Mouse (Mus musculus): ENCODE results near the gene Hnf1a. TPM values are rescaled to one million over a fixed set of nuclear protein-coding genes. Genes with fewer than 3 reads are reported as not detected.

Hnf1a gene
- 12.3 and 13.6 TPM in 2 replicates for polyA plus RNA-seq (2012; rRNA removed)

DNA sequence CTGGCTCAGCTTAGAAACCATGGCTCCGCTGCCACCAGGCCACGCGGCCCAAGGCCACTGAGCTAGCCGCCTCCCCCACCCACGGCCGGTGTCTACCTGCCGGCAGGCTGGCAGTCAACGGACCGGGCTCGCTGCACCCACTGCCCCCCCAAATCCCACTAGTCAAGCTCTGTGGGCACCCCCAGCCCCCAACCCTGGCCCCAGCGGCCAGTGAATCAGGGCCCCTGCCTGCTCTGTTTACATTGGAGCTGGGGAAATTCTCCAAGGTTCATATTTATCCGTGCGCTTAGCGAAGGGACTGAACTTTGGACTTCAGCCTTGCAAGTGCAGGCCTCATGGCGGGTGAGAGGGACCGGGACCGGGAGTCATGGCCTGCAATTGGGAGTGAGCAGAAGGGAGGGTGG, at the start of gene Hnf1a:
Hnf1a (minus strand) TSS at position 271 of the 404 bp plus-strand sequence.
- WGBS, result 27% methylated on average over 17 of the region's 17 CpGs
- no peak for DNase-seq (ENCODE audit: low read depth, low spot score)

DNA sequence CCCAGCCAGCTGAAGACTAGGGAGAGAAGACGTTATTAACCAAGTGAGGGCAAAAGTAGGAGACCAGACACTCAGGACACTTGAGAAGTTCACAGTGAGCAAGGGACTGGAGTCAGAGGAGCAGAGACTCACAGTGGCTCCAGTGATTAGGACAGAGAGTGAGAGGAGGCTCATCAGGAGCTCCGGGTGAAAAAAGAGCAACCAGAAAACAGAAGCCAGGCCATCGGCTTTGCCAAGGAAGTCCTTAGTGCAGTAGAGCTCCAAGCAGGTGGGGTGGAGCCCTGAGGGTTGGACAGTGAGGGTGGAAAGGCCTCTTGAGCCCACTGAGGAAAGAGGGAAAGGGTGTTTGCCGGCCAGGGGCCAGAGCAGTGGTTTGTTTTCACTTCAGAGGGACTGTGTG, 47.9 kb upstream of the Hnf1a start:
- 7% methylated on average over 4 of the region's 4 CpGs for WGBS

DNA sequence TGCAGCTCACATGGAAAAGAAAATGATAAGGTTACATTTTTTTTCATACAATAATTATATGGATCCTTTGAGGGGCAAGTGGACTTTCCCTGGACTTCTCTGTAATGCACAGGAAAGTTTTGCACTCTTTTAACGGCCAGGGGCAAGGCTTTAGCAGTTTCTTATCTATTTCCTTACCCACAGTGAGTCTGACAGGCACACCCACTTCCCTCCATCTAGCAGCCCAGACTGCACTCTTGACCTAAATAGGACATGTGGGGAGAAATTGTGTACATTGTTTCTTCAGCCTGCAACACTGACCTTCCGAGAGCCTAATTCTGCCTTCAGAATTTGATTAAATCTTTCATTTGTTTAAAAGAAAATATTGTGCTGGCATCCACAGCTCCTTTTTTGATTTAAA, 47.4 kb upstream of the Hnf1a start:
- DNase-seq (ENCODE audit: low read depth, low spot score), result no peak
- WGBS, result 3% methylated on average over 2 of the region's 2 CpGs

More for the DNA sequence above, 47.9 kb upstream of the Hnf1a start:
- DNase-seq (ENCODE audit: low read depth, low spot score), result no peak

DNA sequence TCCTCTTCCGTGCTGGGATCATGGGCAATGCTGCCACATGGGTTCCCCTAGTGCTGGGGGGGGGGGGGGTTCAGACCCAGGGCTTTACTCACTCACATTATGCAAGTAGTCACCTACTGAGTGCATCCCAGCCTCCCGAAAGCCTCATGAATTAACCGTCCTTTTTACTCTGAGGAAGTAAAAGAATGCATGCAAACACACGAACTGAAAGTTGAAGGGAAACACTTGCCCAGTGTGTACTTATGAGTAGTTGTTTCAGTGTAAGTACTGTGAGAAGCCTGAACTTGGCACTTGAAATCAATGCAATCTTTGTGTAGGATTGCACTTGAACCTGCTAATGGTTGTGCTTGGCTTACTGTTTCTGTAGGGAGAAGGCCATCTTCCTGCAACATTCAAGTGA, 44.2 kb upstream of the Hnf1a start:
- no peak for DNase-seq (ENCODE audit: low read depth, low spot score)
- WGBS, result 15% methylated on average over 4 of the region's 4 CpGs

DNA sequence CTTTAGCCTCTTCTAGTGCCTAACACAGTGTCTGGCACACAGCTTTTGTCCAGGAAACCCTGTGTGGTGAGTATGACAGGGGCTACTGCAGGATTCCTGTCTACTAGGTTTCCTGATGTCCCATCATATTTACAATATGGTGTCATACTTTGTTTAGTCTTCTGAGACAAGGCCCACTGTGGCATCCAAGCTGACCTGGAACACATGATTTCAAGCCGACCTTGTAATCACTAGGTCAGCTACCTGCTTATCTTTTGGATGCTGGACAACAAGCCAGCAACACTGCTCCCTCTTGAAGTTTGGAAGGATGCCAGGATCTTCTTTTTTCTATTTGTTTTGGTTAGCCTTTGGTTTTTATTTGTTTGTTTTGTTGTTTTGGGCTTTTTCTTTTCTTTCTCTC, 43.7 kb upstream of the Hnf1a start:
- DNase-seq (ENCODE audit: low read depth, low spot score), result no peak

DNA sequence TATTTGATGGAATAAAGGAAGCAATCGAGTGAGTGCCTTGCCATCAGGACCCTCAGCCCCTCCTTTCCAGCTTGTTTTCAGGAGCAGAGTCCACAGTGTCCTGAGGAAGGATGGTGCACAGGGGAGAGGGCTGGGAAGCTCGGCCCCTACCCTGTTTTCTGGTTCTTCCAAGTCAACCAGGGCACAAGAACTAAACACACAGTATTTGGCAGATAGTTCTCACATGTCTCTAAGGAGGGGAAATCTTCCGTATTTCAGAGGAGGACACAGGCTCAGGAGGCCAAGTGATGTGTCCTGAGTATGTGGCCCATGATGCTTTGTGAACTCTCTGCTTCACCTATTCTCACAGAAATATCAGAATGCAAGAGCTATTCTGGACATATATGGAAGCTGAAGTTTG, 42.5 kb upstream of the Hnf1a start:
- WGBS, result 54% methylated on average over 3 of the region's 3 CpGs
- no peak for DNase-seq (ENCODE audit: low read depth, low spot score)

More for the DNA sequence above, 43.7 kb upstream of the Hnf1a start:
- 10% methylated on average over 1 of the region's 1 CpGs for WGBS

DNA sequence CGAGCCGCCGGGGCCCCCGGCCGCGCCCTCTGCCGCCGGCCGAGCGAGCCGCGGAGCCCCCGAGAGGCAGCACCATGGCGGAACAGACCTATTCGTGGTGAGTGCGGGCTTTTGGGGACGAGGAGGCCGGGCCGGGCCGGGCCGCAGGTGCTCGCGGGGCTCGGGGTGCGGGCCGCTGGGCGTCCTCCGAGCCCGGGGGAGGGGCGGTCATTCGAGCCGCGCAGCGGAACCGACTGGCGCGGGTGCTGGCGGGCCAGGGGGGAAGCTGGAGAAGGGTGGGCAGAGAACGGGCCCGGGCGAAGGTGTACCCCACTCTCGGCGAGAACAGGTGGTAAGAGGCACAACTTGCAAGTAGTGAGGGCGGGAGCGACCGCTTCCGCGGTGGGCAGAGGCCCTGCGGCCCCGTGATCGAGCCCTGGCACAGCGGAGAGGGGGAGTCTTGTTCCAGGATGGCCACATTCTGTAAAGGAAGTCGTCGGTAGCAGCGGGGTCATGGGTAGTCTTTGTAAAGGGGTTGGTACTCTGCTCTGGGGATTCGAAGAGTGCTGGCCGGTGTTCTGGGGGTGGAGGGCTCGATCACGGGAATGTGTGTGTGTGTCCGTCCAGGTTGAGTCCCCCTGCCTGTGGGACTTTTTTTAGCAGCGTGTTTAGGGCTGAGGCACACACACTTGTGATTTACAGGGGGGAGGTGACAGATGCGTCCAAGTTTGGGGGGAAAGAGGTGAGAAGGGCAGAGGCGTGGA, 40.8 kb upstream of the Hnf1a start:
- no peak for DNase-seq (ENCODE audit: low read depth, low spot score)
- under 1% methylated on average over 63 of the region's 63 CpGs for WGBS

DNA sequence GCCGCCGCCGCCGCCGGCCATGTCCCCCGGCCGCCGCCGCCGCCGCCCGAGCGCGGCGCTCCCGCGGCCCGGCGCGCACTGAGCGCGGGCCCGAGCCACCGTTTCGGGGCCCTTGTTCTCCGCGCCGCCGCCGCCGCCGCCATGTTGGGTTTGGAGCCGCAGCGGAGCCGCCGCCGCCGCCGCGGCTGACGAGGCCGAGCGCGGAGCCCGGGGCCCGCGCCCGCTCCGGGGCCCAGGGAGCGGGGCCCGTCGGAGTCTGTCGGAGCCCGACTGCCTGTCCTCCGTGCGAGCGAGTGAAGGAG, 40.3 kb upstream of the Hnf1a start:
- no peak for DNase-seq (ENCODE audit: low read depth, low spot score)
- under 1% methylated on average over 50 of the region's 57 CpGs for WGBS

DNA sequence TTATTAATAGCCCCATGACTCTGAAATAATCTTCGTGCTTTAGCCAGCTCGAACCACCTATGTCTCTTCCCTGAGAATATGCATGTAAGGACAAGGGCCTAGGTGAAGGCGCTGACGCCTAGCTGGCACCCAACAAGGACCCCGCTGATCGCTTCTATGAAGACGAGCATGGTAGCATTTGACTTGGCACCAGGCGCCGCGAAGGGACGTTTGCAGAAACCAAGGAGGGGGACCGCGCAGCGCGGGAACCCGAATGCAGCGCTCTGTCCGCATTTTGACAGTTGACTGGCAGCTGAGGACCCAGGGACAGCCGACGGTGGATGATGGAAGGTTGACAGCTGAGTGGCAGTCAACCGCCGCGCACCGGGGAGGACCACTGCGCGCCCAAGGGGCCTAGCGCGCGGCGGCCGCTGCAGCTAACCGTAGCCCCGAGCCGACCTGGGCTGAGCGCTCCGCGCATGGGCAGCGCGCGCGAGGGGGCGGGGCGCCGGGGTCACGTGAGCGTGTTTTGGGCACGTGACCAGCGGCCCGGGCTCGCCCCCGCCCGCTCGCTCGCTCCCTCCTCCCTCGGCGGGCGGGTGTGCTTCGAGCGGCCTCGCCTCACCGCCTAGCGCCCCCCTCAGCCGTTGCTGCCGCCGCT, 39.8 kb upstream of the Hnf1a start, which contains the start of gene Sppl3:
Sppl3 (plus strand) TSS at position 561 of the 640 bp plus-strand sequence.
- DNase-seq (ENCODE audit: low read depth, low spot score), result no peak

DNA sequence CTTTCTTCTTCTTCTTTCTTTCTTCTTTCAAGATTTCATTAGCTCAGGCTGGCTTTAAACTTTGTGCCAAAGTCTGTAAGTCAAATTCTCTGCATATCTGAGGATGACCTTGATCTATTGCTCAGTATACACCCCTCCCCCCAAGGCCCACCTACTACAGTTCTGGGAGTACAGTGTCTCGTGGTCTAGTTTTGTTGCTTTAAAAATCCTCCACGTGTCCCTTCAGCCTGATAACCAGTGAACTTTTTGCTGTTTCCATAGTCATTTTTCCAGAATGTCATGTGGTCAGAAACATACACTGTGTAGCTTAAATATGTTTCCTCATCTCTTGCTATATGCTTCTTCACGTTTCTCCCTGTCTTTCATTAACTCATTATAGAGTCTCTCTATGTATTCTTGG, 39.1 kb upstream of the Hnf1a start:
- no peak for DNase-seq (ENCODE audit: low read depth, low spot score)
- 67% methylated on average over 3 of the region's 3 CpGs for WGBS

More for the DNA sequence above, 39.8 kb upstream of the Hnf1a start, which contains the start of gene Sppl3:
- WGBS, result 2% methylated on average over 63 of the region's 65 CpGs

DNA sequence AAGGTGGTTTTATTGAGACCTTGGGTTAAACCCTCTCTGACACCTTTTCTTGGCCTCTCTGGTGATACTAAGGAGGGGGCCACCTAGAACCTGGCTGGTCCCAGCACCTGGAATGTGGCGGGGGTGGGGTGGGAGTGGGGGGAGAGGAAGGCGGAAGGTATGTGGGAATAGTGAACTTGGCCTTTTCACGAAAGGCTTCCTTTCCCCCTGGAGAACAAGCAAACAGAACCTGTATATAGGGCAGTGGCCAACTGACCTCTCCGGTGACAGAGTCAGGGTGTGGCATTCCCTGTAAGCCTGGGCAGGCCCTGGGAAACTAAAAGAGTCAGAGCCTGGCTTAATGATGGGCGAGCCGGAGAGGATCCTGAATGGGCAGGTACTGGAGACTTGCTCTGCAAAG, 38.2 kb upstream of the Hnf1a start:
- DNase-seq (ENCODE audit: low read depth, low spot score), result no peak
- WGBS, result 55% methylated on average over 6 of the region's 6 CpGs

DNA sequence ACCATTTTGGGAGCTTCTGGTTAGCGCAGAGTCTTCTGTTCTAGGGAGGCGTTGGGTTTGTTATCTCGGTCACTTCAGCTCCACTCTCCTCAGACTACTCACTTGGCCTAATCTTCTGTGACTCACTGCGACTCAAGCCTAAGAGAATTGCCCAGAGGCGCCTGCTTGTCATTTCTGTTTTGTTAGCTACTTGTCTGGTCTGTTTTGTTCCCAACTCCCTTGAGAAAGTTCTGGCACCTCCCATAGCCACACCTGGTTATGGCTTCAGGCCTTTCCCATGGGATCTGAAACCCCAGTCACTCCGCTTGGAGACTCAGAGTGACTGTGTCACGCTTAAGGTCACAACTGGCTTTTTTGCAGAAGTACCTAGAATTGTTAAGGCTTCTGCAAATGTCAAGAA, 37.4 kb upstream of the Hnf1a start:
- 45% methylated on average over 7 of the region's 7 CpGs for WGBS
- peak; percentile 68 for DNase-seq (ENCODE audit: low read depth, low spot score)

DNA sequence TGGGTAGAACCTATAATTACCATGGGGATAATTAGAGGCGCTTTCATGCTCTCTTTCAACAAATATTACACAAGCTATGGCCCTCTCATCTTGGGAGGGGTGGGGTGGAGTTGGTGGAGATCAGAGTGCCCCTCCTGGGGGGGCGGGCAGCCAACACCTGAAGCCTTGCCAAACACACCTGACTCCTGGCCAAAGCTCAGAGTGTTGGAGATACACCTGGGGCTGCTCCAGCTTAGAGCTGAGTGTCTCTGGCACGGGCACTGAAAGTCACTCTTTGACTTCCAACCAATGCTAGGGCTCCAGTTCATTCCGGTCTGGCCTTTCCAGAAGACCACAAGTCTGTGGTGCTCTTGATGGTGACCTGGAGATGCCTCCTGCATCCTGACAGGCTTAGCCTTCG, 36.9 kb upstream of the Hnf1a start:
- DNase-seq (ENCODE audit: low read depth, low spot score), result no peak
- 53% methylated on average over 5 of the region's 5 CpGs for WGBS

DNA sequence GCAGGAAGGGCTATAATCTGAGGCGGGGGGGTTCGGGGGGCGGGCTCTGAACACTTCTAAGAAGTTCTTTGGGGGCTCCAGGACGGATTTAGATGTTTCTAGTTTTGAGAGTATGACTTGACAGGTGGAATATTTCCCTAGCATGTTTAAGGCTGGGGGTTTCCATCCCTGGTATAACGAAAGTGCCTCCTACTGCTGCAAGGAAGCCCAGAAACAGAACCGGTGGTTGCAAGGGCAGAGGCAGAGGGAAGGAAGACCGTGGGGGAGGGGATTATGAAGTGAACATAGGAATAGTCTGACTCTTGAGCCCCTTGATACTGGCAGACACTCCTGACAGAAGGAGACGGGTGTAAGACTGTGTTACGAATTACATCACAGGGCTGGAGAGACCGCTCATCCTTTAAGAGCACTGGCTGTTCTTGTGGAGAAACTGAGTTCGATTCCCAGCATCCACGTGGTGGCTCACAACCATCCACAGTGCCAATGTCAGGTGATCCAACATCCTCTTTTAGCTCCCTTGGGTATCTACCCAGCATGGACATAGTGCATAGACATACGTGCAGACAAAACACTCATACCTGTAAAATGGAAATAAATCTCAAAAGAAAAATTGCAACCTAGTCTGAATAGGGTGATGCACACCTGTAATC, 32.5 kb upstream of the Hnf1a start:
- WGBS, result 79% methylated on average over 13 of the region's 13 CpGs
- DNase-seq (ENCODE audit: low read depth, low spot score), result no peak

DNA sequence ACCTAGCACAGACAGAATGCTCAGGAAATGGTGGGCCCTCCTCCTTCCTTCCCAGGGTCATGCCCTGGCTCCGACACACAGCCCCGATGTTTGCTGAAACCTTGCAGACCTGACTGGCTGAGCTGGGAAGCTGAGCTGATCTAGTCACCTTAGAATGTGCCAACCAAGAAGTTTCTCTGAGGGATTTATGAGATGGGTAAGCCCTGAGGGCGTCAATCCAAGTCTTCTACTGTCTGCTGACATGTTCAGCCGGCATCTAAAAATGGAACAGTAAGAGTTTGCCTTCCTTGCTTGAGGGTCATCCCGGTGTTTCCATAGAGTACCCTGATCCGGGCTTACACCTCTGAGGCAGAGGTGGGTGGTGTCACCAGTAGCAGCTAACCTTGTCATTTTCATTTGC, 31.9 kb upstream of the Hnf1a start:
- DNase-seq (ENCODE audit: low read depth, low spot score), result no peak
- 51% methylated on average over 6 of the region's 6 CpGs for WGBS

DNA sequence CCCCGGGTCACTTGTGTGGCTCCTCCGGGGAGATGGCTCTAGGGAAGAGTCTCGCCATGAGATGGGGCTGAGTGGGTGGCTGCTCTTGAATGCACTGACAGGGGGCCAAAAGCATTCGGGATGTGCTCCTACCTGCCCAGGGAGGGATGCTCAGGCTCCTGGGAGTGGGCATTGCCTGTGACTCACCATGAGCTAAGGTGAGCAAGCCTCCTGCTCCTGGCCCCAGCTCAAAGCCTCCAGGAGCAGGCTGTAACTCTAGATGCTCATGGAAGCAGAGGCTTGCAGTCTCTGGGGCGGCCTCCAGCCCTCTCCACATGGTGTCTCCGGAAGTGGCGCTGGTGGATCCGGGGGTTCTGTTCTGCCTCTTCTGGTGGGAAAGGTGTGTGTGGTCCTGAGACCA, 30.6 kb upstream of the Hnf1a start:
- DNase-seq (ENCODE audit: low read depth, low spot score), result no peak
- 89% methylated on average over 8 of the region's 8 CpGs for WGBS

DNA sequence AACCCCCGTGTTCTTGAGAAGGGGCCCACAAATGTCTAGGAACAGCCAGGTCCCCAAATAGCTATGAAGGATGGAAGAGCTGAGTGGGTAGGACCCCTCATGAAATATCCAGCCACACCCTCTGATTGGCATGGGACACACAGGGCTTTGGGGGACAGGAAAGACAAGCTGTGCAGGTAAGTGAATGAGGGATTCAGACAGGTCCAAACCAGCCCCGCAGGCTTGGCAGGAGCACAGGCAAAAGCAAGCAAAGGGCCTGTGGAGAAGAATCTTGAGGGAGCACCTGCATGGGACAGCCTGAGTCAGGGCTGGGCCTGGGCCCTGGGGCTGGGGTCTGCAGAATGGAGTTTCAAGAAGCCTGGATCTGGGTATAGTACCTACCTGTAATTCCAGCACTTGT, 29.6 kb upstream of the Hnf1a start:
- 66% methylated on average over 2 of the region's 2 CpGs for WGBS
- DNase-seq (ENCODE audit: low read depth, low spot score), result no peak

DNA sequence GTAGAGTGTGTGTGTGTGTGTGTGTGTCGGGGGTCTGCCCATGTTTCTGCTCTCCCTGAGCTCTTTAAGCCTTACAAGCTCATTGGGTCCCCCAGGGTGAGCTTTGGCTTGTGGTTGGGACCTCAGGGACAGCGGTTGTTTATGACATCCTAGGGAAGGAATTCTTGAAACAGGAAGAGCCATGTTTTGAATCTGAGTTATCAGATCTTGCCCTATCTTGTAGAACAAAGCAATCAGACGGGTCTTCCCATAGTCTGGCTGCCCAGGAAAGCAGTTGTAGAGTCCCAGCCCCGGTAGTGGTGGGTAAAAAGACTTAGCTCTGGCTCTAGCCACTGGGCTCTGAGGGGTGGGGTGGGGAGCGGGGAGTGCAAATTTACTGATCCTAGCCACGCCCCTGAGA, 26.4 kb upstream of the Hnf1a start:
- 68% methylated on average over 6 of the region's 6 CpGs for WGBS
- no peak for DNase-seq (ENCODE audit: low read depth, low spot score)

DNA sequence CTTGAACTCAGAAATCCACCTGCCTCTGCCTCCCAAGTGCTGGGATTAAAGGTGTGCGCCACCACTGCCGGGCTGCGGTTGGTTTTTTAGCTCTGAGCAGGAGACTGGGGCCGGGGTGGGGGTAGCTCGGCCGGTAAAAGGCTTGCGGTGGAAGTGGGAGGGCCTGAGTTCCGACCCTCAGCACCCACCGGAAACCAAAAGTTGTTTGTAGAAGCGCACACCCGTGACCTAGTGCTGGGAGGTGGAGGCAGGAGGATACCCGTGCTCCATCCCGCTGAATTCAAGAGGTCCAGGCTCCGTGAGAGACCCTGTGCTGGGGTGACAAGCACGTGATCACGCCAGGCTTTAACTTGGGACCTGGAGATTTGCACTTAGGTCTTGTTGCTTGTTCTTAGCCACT, 25.6 kb upstream of the Hnf1a start:
- DNase-seq (ENCODE audit: low read depth, low spot score), result no peak
- 86% methylated on average over 16 of the region's 16 CpGs for WGBS

DNA sequence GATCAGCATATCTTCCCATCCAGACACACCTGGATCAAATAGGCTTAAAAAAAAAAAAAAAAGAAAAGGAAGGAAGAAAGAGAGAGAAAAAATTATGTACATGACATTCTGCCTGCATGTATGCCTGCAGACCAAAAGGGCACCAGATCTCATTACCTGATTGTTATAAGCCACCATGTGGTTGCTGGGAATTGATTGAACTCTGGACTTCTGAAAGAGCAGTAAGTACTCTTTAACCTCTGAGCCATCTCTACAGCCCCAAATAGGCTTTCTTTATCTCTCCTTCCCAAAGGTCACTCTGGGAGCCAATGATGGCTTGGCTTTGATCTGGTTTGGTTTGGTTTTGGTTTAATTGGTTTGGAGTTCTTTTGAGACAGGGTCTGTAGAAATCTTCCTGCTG, 14.2 kb upstream of the Hnf1a start:
- DNase-seq (ENCODE audit: low read depth, low spot score), result no peak

DNA sequence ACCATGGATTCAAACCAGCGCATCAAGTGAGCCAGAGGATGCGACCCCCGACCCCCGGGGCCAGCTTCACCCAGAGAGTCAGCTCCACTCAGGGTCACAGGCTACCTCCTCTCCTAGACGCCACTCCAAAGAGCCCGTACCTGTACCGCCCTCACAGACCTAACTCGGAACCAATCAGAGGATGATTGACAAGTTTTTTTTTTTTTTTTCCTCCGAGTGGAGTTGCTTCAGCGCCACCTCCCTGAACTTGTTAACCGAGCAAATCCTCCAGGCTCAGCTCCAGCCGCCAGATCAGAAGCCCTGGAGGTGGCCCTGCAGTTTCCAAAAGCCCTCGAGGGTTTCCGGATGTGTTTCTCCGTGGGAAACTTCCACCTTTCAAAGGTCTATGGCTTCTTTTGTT, 11.1 kb upstream of the Hnf1a start:
- DNase-seq (ENCODE audit: low read depth, low spot score), result no peak
- 75% methylated on average over 15 of the region's 15 CpGs for WGBS
